Mouse (Mus musculus) ovary, adult 10 weeks (tissue): ENCODE results near the gene Copb1. TPM values are rescaled to one million over a fixed set of nuclear protein-coding genes. Genes with fewer than 3 reads are reported as not detected.

ENCODE experiments used
- polyA plus RNA-seq: library from polyadenylated mRNA; stranded (reverse); fragments of 350-450 nt; fragmentation: Illumina TruSeq; extraction: RNeasy Lipid Tissue Mini Kit (QIAGEN cat#74804); gene quantifications from one replicate; pipeline ENCODE4 v1.2.3, GENCODE M21; 2014

Gene Copb1
- 296 TPM for polyA plus RNA-seq

DNA sequence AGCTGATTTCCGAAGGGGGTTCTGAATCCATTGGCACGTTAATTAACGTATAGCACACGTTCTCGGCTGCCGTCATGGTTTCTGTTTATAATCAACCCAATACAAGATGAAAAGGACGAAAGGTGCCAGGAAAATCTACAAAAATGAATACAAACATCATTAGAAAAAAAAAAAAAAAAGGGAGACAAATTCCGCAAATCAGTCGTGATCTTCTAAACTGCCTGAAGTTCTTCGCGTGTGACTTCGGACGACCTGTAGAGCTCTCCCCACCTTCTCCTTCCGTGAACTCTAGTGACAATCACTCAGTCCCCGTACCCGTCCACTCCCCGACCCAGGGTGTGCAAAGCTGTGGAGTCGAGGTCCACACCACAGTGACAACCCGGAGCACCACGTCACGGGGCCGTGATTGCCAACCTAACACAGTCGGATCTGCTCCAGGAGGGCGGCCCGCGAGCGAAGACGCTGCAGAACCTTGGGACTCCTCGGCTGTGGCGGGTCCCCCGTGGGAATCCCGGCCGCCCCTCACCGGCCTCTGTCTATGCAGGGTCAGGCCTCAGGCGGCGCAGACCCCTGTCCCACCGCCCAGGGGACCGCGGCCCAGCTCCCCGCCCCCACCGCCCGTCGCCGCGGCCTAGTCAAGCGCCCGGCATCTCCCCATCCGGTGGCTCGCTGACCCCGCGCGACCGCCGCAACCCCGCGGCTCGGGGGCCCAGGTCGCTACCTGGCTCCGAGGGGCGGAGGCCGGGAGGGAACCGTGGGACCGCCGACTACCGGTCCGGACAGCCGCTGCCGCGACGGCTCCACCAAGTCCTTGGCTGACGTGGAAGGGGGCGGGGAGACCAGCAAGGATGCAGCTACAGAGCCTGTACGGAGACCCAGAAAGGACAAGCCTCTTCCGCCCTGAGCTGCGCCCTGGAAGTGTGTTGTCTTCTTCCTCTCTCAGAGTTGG is at the start of gene Copb1:
TSS of gene Copb1 (minus strand) at position 827 of the 949 bp plus-strand sequence.

DNA sequence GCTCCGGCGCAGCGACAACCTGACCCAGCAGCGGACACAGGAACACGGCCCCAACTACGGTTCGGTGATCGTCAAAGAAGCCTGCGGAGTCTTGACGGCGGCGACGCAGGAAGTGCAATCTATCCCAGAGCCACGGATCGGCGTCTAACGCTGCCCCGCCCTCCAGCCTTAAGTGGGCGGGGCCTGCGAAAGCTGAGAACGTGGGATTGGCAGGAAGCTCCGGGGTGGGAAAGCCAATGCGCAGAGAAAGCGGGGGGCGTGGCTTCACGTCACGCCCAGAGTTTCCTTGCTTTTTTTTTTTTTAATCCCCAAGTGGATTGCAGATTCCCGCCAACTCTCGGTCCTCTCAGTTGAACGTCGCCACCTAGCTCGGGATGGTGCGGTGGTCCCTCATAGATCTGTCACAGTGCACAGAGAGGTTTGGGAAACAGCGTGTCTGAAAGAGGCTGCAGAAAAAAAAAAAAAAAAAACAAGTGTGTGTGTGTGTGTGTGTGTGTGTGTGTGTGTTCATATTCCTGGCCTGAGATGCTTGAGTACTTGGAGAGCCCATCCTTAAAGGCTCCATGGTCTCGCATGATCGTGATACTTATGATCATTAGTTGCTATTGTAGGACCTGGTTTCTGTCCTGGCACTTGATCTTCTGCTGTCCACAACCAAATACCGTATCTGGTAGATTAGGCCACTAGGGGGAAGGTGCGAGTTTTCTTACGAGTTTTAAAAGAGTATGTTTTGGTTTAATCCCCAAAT is 21.7 kb upstream of the Copb1 start, which contains the start of gene Psma1:
TSS of gene Psma1 (minus strand) at position 114 of the 748 bp plus-strand sequence.

Other genes starting within 250 kb of the Copb1 start
- 102 TPM for gene Rras2, start 136.9 kb downstream of the Copb1 start, polyA plus RNA-seq
- gene Psma1, start 21.4 kb upstream of the Copb1 start, polyA plus RNA-seq = 319 TPM
- gene Pde3b, start 160.6 kb upstream of the Copb1 start, polyA plus RNA-seq = 25.5 TPM